9 mouse cellular contexts compared by ENCODE assay signal in the genomic region with DNA sequence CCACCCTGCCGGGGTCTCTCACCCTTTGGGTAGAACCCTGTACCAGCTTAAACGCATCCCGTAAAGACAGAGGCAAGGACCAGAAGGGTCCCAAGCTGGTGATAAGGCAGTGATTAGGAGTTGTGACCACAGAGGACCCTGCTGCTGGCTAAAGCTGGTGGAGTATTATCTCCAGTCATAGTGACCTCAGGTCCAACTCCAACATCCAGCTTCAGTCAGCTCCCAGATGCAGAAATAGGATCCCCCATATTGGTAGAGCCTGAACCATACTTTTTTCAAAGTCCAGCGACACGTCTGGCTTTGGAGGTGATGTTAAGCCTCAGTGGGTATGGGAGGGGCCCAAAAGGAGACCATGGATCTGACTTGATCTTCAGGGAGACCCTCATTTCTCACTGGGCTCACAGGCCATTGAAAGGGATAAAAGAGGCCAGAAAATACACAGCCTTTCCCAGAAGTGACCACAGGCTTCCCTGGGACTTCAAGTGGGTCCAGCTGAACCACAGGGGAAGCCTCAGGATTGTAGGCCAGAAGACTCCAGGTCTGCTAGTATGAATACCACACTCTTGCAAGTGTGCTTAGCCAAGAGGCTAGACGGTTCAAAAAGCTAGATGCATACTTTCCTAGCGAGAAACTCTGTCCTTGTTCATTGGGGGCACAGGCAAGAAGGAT. TPM values are rescaled to one million over a fixed set of nuclear protein-coding genes. Genes with fewer than 3 reads are reported as not detected.
DNase-seq lines count a peak whose midpoint lies in the region; ATAC-seq and TF ChIP-seq lines count a peak whose summit lies in the region.
"Had no signal": no experiment of that assay in that cellular context is flagged by ENCODE, and none has a peak within 500 bp of the region (broad histone marks: within the 10 kb centered on the region; RNA-seq: fewer than 3 reads in every experiment).

No protein-coding gene starts in this region.

- no peak for ATAC-seq in hindbrain, embryonic 14.5 days (ENCODE audit: low FRiP score)
- no peak for ATAC-seq in midbrain, embryonic 14.5 days (ENCODE audit: low FRiP score, low TSS enrichment)
- ATAC-seq in CD4-positive, CD25-positive, alpha-beta regulatory T cell, adult 4 months: no peak

- H3K4me1 ChIP-seq in kidney, adult 2 months (ENCODE audit: control insufficient read depth, insufficient read depth, low read length): no peaks in the 10 kb centered on the region
- H3K4me1 ChIP-seq in cortical plate, adult 2 months (ENCODE audit: control insufficient read depth, insufficient read depth, low read length): peaks cover 7% of the 10 kb centered on the region
- H3K4me1 ChIP-seq in hindbrain, embryonic 14.5 days (replicated peaks; ENCODE audit: control insufficient read depth, insufficient read depth, low read length): peaks cover 55% of the 10 kb centered on the region
- peaks cover 31% of the 10 kb centered on the region for H3K4me1 ChIP-seq in midbrain, embryonic 14.5 days (ENCODE audit: control insufficient read depth, insufficient read depth, low read length)

- no peak for DNase-seq in kidney, adult 2 months
- DNase-seq in kidney, postnatal 10 days: no peak
- DNase-seq in hindbrain, embryonic 14.5 days (ENCODE audit: low spot score): no peak
- DNase-seq in midbrain, embryonic 14.5 days: no peak
- DNase-seq in spleen, postnatal 14 days (ENCODE audit: low spot score in 2 of 2): no peak
- no peak for DNase-seq in layer of hippocampus, postnatal 36 days

- peak overlapping the region; percentile 95 for H3K9ac ChIP-seq in hindbrain, embryonic 14.5 days
- H3K9ac ChIP-seq in midbrain, embryonic 14.5 days (replicated peaks; ENCODE audit: low read length): peak overlapping the region; percentile 88

- H3K9me3 ChIP-seq in hindbrain, embryonic 14.5 days (ENCODE audit: control insufficient read depth, low read length): no peaks in the 10 kb centered on the region
- no peaks in the 10 kb centered on the region for H3K9me3 ChIP-seq in midbrain, embryonic 14.5 days (ENCODE audit: control insufficient read depth, low read length)

- H3K36me3 ChIP-seq in kidney, adult 2 months (ENCODE audit: control insufficient read depth, insufficient read depth, low read length): no peaks in the 10 kb centered on the region
- 0 out of 2 replicates have a peak, but pooled peaks cover under 1% of the 10 kb centered on the region for H3K36me3 ChIP-seq in hindbrain, embryonic 14.5 days (replicated peaks; ENCODE audit: control insufficient read depth, insufficient read depth)
- no peaks in the 10 kb centered on the region for H3K36me3 ChIP-seq in midbrain, embryonic 14.5 days (ENCODE audit: control insufficient read depth, insufficient read depth, low read length)

- peak overlapping the region; percentile 94 for H3K4me2 ChIP-seq in hindbrain, embryonic 14.5 days (replicated peaks)
- peak overlapping the region; percentile 95 for H3K4me2 ChIP-seq in midbrain, embryonic 14.5 days (ENCODE audit: low read length)

- no peak for TF ChIP-seq CTCF in kidney, adult 2 months (conservative IDR thresholded peaks at IDR 0.05; ENCODE audit: insufficient read depth, insufficient read length, low read depth, low read length)
- no peak for TF ChIP-seq CTCF in cortical plate, adult 2 months (IDR thresholded peaks at IDR 0.05; ENCODE audit: extremely low read depth, insufficient read depth, low read length)

- no peaks in the 10 kb centered on the region for H3K27me3 ChIP-seq in kidney, adult 2 months (replicated peaks; ENCODE audit: control insufficient read depth, insufficient read depth, low read length)
- H3K27me3 ChIP-seq in hindbrain, embryonic 14.5 days (ENCODE audit: control insufficient read depth, insufficient read depth, low read length): no peaks in the 10 kb centered on the region
- H3K27me3 ChIP-seq in midbrain, embryonic 14.5 days (ENCODE audit: control insufficient read depth, insufficient read depth, low read length): peaks cover 64% of the 10 kb centered on the region

- no peak for TF ChIP-seq POLR2A in kidney, adult 2 months (IDR thresholded peaks at IDR 0.05; ENCODE audit: low read depth, low read length)
- TF ChIP-seq POLR2A in cortical plate, adult 2 months (IDR thresholded peaks at IDR 0.05; ENCODE audit: extremely low read depth, insufficient read depth, low read length): no peak

- H3K27ac ChIP-seq in kidney, adult 2 months (ENCODE audit: insufficient read depth, low read depth, low read length): no peak overlapping the region
- H3K27ac ChIP-seq in cortical plate, adult 2 months (ENCODE audit: insufficient read depth, low read length): no peak overlapping the region
- H3K27ac ChIP-seq in hindbrain, embryonic 14.5 days: peak overlapping the region; percentile 88
- peak overlapping the region; percentile 87; the same call in 1 of the 2 replicates for H3K27ac ChIP-seq in midbrain, embryonic 14.5 days (replicated peaks; ENCODE audit: low read depth, low read length)

- WGBS in kidney, adult 2 months: 44% methylated on average over 7 of the region's 7 CpGs
- WGBS in hindbrain, embryonic 14.5 days: 12% methylated on average over 7 of the region's 7 CpGs
- WGBS in midbrain, embryonic 14.5 days: 29% methylated on average over 7 of the region's 7 CpGs

- peak overlapping the region; percentile 72 for H3K4me3 ChIP-seq in kidney, adult 2 months (ENCODE audit: insufficient read depth, low read depth, low read length)
- peak overlapping the region; percentile 42 for H3K4me3 ChIP-seq in cortical plate, adult 2 months (ENCODE audit: insufficient read depth, low read length)
- H3K4me3 ChIP-seq in hindbrain, embryonic 14.5 days (replicated peaks; ENCODE audit: low read length): peak overlapping the region; percentile 82
- peak overlapping the region; percentile 62 for H3K4me3 ChIP-seq in midbrain, embryonic 14.5 days (replicated peaks; ENCODE audit: low read depth, low read length)

RNA-seq across cellular contexts. Expression of a gene that starts 1.3 kb away (rescaled TPM):
- 42.6 and 44.8 TPM in 2 replicates for polyA plus RNA-seq in kidney, adult 2 months (2012; rRNA removed)
- 19.2 and 21.8 TPM in 2 replicates for polyA plus RNA-seq in cortical plate, adult 2 months (2012; rRNA removed)
- polyA plus RNA-seq in hindbrain, embryonic 14.5 days (2014; fragmentation: Nextera tagmentation; extraction: Ambion mirVana): 5.5 and 7.5 TPM in 2 replicates
- polyA plus RNA-seq in midbrain, embryonic 14.5 days (2014; fragmentation: Nextera tagmentation; extraction: Ambion mirVana): 5.1 and 7.2 TPM in 2 replicates
- polyA plus RNA-seq in CD4-positive, CD25-positive, alpha-beta regulatory T cell, adult 4 months (2017; shearing (Covaris generic)): not detected
- 10 to 100 TPM; 16.4 to 18.9 TPM for total RNA-seq in layer of hippocampus, postnatal 36 days (2021)
- total RNA-seq: MEL had no signal

Comparison
In these comparisons a context has a peak if more than half of its experiments do, and no peak if none do; other contexts are left out.
1. H3K27ac ChIP-seq: peak in hindbrain, embryonic 14.5 days (single experiment) and midbrain, embryonic 14.5 days (single experiment); none in kidney, adult 2 months (single experiment) and cortical plate, adult 2 months (single experiment).
2. Peak in every context shown above with its lines, with median percentiles within 50 percentile points of each other: H3K4me3 ChIP-seq.